Mouse (Mus musculus) intestine, embryonic 15.5 days (tissue): ENCODE measurements around the gene Taf15. TPM values are rescaled to one million over a fixed set of nuclear protein-coding genes. Genes with fewer than 3 reads are reported as not detected.
"Not testable (repeated sequence)": the region's sequence is repeated elsewhere in the genome, so short reads cannot be mapped to it uniquely, and the experiment has no call there.

Source experiments
- ATAC-seq: fragments of 200-750 bp; cut with Nextera tagmentation; 2 replicates; pipeline ENCODE4 v1.8.0; 2017; ENCODE audit warnings: moderate TSS enrichment, moderate library complexity
- H3K27ac ChIP-seq: fragments of 300-500 bp; sonication (generic); 2 replicates; pipeline ENCODE4 v1.5.1; 2015; ENCODE audit warnings: mild to moderate bottlenecking, inconsistent platforms
- H3K27me3 ChIP-seq: fragments of 300-500 bp; sonication (generic); replicated peaks from 2 replicates; pipeline ENCODE4 v1.6.1; 2015; ENCODE audit warnings: inconsistent platforms
- H3K36me3 ChIP-seq: fragments of 300-500 bp; sonication (generic); 2 replicates; pipeline ENCODE4 v1.6.1; 2015; ENCODE audit warnings: inconsistent platforms
- H3K4me1 ChIP-seq: fragments of 300-500 bp; sonication (generic); replicated peaks from 2 replicates; pipeline ENCODE4 v1.6.1; 2015; ENCODE audit warnings: inconsistent platforms
- H3K4me2 ChIP-seq: fragments of 300-500 bp; sonication (generic); replicated peaks from 2 replicates; pipeline ENCODE4 v1.6.1; 2015; ENCODE audit warnings: mild to moderate bottlenecking, inconsistent platforms
- H3K4me3 ChIP-seq: fragments of 300-500 bp; sonication (generic); replicated peaks from 2 replicates; pipeline ENCODE4 v1.5.1; 2015; ENCODE audit warnings: inconsistent platforms
- H3K9ac ChIP-seq: fragments of 300-500 bp; sonication (generic); 2 replicates; pipeline ENCODE4 v1.6.1; 2015; ENCODE audit warnings: inconsistent platforms
- H3K9me3 ChIP-seq: fragments of 300-500 bp; sonication (generic); 2 replicates; pipeline ENCODE4 v1.6.1; 2016; ENCODE audit warnings: inconsistent platforms
- WGBS: fragments of 180-500 bp; shearing (Covaris S2); methylation state at CpG from one replicate; pipeline ENCODE4 v1.1.7; 2015; 5-methylcytosine and 5-hydroxymethylcytosine counted together
- polyA plus RNA-seq: library from polyadenylated mRNA; unstranded; fragments of >200 nt; fragmentation: Nextera tagmentation; extraction: Ambion mirVana; gene quantifications from 2 replicates; pipeline ENCODE4 v1.2.1, GENCODE M21; 2015

The Taf15 gene
- polyA plus RNA-seq, 1 experiment from 2014 or later: 13.9 TPM

- H3K36me3 ChIP-seq, H3K4me3 ChIP-seq, ATAC-seq, H3K4me1 ChIP-seq, H3K4me2 ChIP-seq, H3K9me3 ChIP-seq, H3K27ac ChIP-seq, H3K9ac ChIP-seq, H3K27me3 ChIP-seq: not testable (repeated sequence)
- 76% methylated on average over 7 of the region's 7 CpGs for WGBS
These were observed 78.2 kb downstream of the Taf15 start for GRCm38 (mm10) chr11:83551037-83551436.

DNA sequence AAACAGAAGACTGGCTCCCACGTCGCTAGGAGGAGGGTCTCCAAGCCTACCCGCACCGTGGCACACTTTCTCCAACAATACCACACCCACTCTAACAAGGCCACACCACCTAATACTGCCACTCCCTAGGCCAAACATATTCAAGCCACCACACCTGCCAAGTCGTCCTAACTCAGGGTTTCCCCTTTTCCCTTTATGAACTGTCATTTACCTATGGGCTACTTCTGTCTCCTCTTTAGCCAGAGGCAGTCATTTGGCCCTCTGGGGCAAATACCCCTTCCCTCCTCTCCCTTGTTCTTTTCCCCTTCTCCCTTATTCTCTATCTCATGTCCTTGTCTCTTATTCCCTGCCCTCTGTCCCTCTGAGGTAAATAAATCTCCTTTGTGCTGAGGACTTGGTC, 78.8 kb downstream of the Taf15 start:
- Histone ChIP-seq H3K9ac (no peak overlapping the region), H3K4me3 (no peak overlapping the region), H3K9me3 (no peaks in the 10 kb centered on the region), H3K27me3 (no peaks in the 10 kb centered on the region), H3K36me3 (no peaks in the 10 kb centered on the region), H3K27ac (no peak overlapping the region), H3K4me2 (no peak overlapping the region), H3K4me1 (0 out of 2 replicates have a peak, but pooled peaks cover 5% of the 10 kb centered on the region)
- WGBS: 80% methylated on average over 5 of the region's 5 CpGs
- no peak for ATAC-seq

Other genes starting within 250 kb of the Taf15 start
- 0.34 and 0.88 TPM in 2 replicates for gene Slfn14, start 186.4 kb upstream of the Taf15 start, polyA plus RNA-seq
- gene Ap2b1, start 174.1 kb upstream of the Taf15 start, polyA plus RNA-seq: 48.1 and 51.0 TPM in 2 replicates
- 13.8 and 16.4 TPM in 2 replicates for gene Pex12, start 170.5 kb upstream of the Taf15 start, polyA plus RNA-seq
- 2.3 and 2.6 TPM in 2 replicates for gene Rasl10b, start 63.9 kb upstream of the Taf15 start, polyA plus RNA-seq
- 0.13 TPM in 1 of 2 replicates, not detected in the other for gene Gas2l2, start 43.6 kb upstream of the Taf15 start, polyA plus RNA-seq
- gene 1700020L24Rik, start 35.4 kb upstream of the Taf15 start, polyA plus RNA-seq: 0.76 and 0.87 TPM in 2 replicates
- gene Mmp28, start 10.0 kb upstream of the Taf15 start, polyA plus RNA-seq: 1.4 and 1.5 TPM in 2 replicates
- not detected in 2 replicates for gene Heatr9, start 49.1 kb downstream of the Taf15 start, polyA plus RNA-seq
- 3.1 and 3.7 TPM in 2 replicates for gene Ccl5, start 57.4 kb downstream of the Taf15 start, polyA plus RNA-seq
- 29.4 and 35.4 TPM in 2 replicates for gene Ccl9, start 105.5 kb downstream of the Taf15 start, polyA plus RNA-seq
- gene Ccl6, start 120.0 kb downstream of the Taf15 start, polyA plus RNA-seq: 13.3 and 17.0 TPM in 2 replicates
- not detected in 2 replicates for gene Rpl9-ps1, start 172.5 kb downstream of the Taf15 start, polyA plus RNA-seq
- 0.58 and 0.68 TPM in 2 replicates for gene Ccl3, start 176.3 kb downstream of the Taf15 start, polyA plus RNA-seq
- 0.35 and 0.38 TPM in 2 replicates for gene Ccl4, start 189.5 kb downstream of the Taf15 start, polyA plus RNA-seq
- gene Wfdc17, start 230.9 kb downstream of the Taf15 start, polyA plus RNA-seq: 1.9 and 2.2 TPM in 2 replicates
- gene Wfdc18, start 235.9 kb downstream of the Taf15 start, polyA plus RNA-seq: 0.50 TPM in 1 of 2 replicates, not detected in the other